Mouse (Mus musculus): ENCODE measurements at regions not wholly inside any gene's neighbourhood (a gene's known extent, or its start where the extent isn't known, plus 50 kb on each side); places are given as distances from the start of the nearest gene placed in this dataset.
A peak's percentile ranks its signal among the peaks of the same experiment; 100 is the strongest.
"Not testable (repeated sequence)": the region's sequence is repeated elsewhere in the genome, so short reads cannot be mapped to it uniquely, and the experiment has no call there.

GRCm38 (mm10) chrX:63991127-63991526 lies 160.9 kb downstream of the Gm6760 start:
- Histone ChIP-seq H3K27ac (ENCODE audit: low read depth, low read length) (no peak overlapping the region), H3K9ac (replicated peaks; ENCODE audit: low read length, poor library complexity, severe bottlenecking) (no peak overlapping the region), H3K9me3 (ENCODE audit: low read length) (no peaks in the 10 kb centered on the region), H3K36me3 (ENCODE audit: insufficient read depth, low read length) (no peaks in the 10 kb centered on the region), H3K4me3 (ENCODE audit: low read depth, low read length) (no peak overlapping the region), H3K27me3 (ENCODE audit: insufficient read depth, low read length) (no peaks in the 10 kb centered on the region), H3K4me1 (ENCODE audit: insufficient read depth, low read length) (no peaks in the 10 kb centered on the region), H3K4me2 (ENCODE audit: low read depth, low read length, poor library complexity, severe bottlenecking) (no peak overlapping the region)
- ATAC-seq (ENCODE audit: low FRiP score) (no peak), DNase-seq (ENCODE audit: low spot score) (no peak)
- 36% methylated on average over 1 of the region's 1 CpGs for WGBS
- TF ChIP-seq CTCF (IDR thresholded peaks at IDR 0.05): peak; percentile 38

DNA sequence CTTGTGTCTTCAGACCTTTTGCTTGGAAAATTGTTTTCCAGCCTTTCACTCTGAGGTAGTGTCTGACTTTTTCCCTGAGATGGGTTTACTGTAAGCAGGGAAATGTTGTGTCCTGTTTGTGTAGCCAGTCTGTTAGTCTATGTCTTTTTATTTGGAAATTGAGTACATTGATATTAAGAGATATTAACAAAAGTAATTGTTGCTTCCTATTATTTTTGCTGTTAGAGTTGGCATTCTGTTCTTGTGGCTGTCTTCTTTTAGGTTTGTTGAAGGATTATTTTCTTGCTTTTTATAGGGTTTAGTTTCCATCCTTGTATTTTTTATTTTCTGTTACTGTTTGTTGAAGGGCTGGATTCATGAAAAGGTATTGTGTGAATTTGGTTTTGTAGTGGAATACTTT lies 179.6 kb downstream of the Gm6760 start:
- not testable (repeated sequence) for H3K9ac ChIP-seq (replicated peaks; ENCODE audit: low read length, poor library complexity, severe bottlenecking); H3K27me3 ChIP-seq (ENCODE audit: insufficient read depth, low read length); H3K4me2 ChIP-seq (ENCODE audit: low read depth, low read length, poor library complexity, severe bottlenecking); H3K36me3 ChIP-seq (ENCODE audit: insufficient read depth, low read length); H3K4me3 ChIP-seq (ENCODE audit: low read depth, low read length); H3K27ac ChIP-seq (ENCODE audit: low read depth, low read length); H3K9me3 ChIP-seq (ENCODE audit: low read length); DNase-seq (ENCODE audit: low spot score); ATAC-seq (ENCODE audit: low FRiP score); H3K4me1 ChIP-seq (ENCODE audit: insufficient read depth, low read length)

Data from midbrain, postnatal 0 days (tissue).